Mouse (Mus musculus) embryonic facial prominence, embryonic 14.5 days (tissue): ENCODE results near the gene Slc16a6. TPM values are rescaled to one million over a fixed set of nuclear protein-coding genes. Genes with fewer than 3 reads are reported as not detected.

ENCODE experiments used
- ATAC-seq: fragments of 200-750 bp; cut with Nextera tagmentation; 2 replicates; pipeline ENCODE4 v1.8.0; 2017; ENCODE audit warnings: low read depth, moderate number of reproducible peaks, moderate TSS enrichment
- DNase-seq: peaks from one replicate; pipeline ENCODE4 v3.0.0-alpha.2; 2015; ENCODE audit warnings: low spot score
- H3K27ac ChIP-seq: fragments of 300-500 bp; sonication (generic); replicated peaks from 2 replicates; pipeline ENCODE4 v1.5.1; 2014; ENCODE audit warnings: low read depth, mild to moderate bottlenecking, low read length, moderate library complexity
- H3K27me3 ChIP-seq: fragments of 300-500 bp; sonication (generic); replicated peaks from 2 replicates; pipeline ENCODE4 v1.6.1; 2014; ENCODE audit warnings: low read length; ENCODE audit not compliant: control insufficient read depth, insufficient read depth
- H3K36me3 ChIP-seq: fragments of 300-500 bp; sonication (generic); 2 replicates; pipeline ENCODE4 v1.6.1; 2014; ENCODE audit warnings: low read length, mixed read lengths; ENCODE audit not compliant: control insufficient read depth, insufficient read depth
- H3K4me1 ChIP-seq: fragments of 300-500 bp; sonication (generic); 2 replicates; pipeline ENCODE4 v1.6.1; 2014; ENCODE audit warnings: antibody characterized with exemption, low read length; ENCODE audit not compliant: control insufficient read depth, insufficient read depth
- H3K4me2 ChIP-seq: fragments of 300-500 bp; sonication (generic); 2 replicates; pipeline ENCODE4 v1.6.1; 2014; ENCODE audit warnings: low read depth, mild to moderate bottlenecking, low read length, moderate library complexity, mixed read lengths
- H3K4me3 ChIP-seq: fragments of 300-500 bp; sonication (generic); 2 replicates; pipeline ENCODE4 v1.5.1; 2014; ENCODE audit warnings: low read depth, mild to moderate bottlenecking, low read length
- H3K9ac ChIP-seq: fragments of 300-500 bp; sonication (generic); 2 replicates; pipeline ENCODE4 v1.6.1; 2014; ENCODE audit warnings: low read depth, mild to moderate bottlenecking, low read length, moderate library complexity, mixed read lengths
- H3K9me3 ChIP-seq: fragments of 300-500 bp; sonication (generic); 2 replicates; pipeline ENCODE4 v1.6.1; 2016; ENCODE audit warnings: low read length; ENCODE audit not compliant: control insufficient read depth
- WGBS: fragments of 180-500 bp; shearing (Covaris S2); extraction: QIAGEN DNeasy Blood & Tissue Kit; methylation state at CpG from one replicate; pipeline ENCODE4 v1.1.7; 2014; 5-methylcytosine and 5-hydroxymethylcytosine counted together
- polyA plus RNA-seq: library from polyadenylated mRNA; unstranded; fragments of >200 nt; fragmentation: Nextera tagmentation; extraction: Ambion mirVana; gene quantifications from 2 replicates; pipeline ENCODE4 v1.2.1, GENCODE M21; 2014

The Slc16a6 gene
- polyA plus RNA-seq, 1 experiment from 2014 or later = 5.6 TPM

- Histone ChIP-seq H3K9me3 (no peaks in the 10 kb centered on the region), H3K4me2 (no peak overlapping the region), H3K27ac (no peak overlapping the region), H3K4me3 (no peak overlapping the region), H3K36me3 (no peaks in the 10 kb centered on the region), H3K9ac (no peak overlapping the region), H3K27me3 (no peaks in the 10 kb centered on the region), H3K4me1 (no peaks in the 10 kb centered on the region; the same call in 1 of the 2 replicates)
- ATAC-seq = no peak
- WGBS = 47% methylated on average over 7 of the region's 7 CpGs
- no peak for DNase-seq
Observed at GRCm38 (mm10) chr11:109444600-109444999, 28.8 kb downstream of the Slc16a6 start.

- 93% methylated on average over 8 of the region's 8 CpGs for WGBS
Observed at GRCm38 (mm10) chr11:109443468-109444263, 29.7 kb downstream of the Slc16a6 start.

GRCm38 (mm10) chr11:109442166-109442730 lies 31.1 kb downstream of the Slc16a6 start:
- Histone ChIP-seq H3K4me1 (no peaks in the 10 kb centered on the region; the same call in 1 of the 2 replicates), H3K27ac (no peak overlapping the region), H3K27me3 (no peaks in the 10 kb centered on the region), H3K36me3 (peaks cover 8% of the 10 kb centered on the region), H3K4me3 (no peak overlapping the region), H3K9ac (no peak overlapping the region), H3K4me2 (no peak overlapping the region), H3K9me3 (no peaks in the 10 kb centered on the region)
- peak; percentile 15; the same call in 1 of the 2 replicates for ATAC-seq
- DNase-seq = peak; percentile 76
- 23% methylated on average over 5 of the region's 5 CpGs for WGBS

More at GRCm38 (mm10) chr11:109443468-109444263, 29.7 kb downstream of the Slc16a6 start:
- H3K4me1 ChIP-seq = no peaks in the 10 kb centered on the region; the same call in 1 of the 2 replicates
- H3K4me3 ChIP-seq = no peak overlapping the region
- H3K9ac ChIP-seq = no peak overlapping the region
- DNase-seq (no peak), ATAC-seq (no peak)
- H3K4me2 ChIP-seq = no peak overlapping the region
- no peaks in the 10 kb centered on the region for H3K9me3 ChIP-seq
- H3K36me3 ChIP-seq = no peaks in the 10 kb centered on the region
- H3K27me3 ChIP-seq = no peaks in the 10 kb centered on the region
- H3K27ac ChIP-seq = no peak overlapping the region

- DNase-seq (peak; percentile 22), ATAC-seq (no peak)
- no peak overlapping the region for H3K27ac ChIP-seq
- no peaks in the 10 kb centered on the region for H3K27me3 ChIP-seq
- WGBS = 66% methylated on average over 3 of the region's 3 CpGs
- H3K4me2 ChIP-seq = no peak overlapping the region
- peaks cover 19% of the 10 kb centered on the region for H3K36me3 ChIP-seq
- no peaks in the 10 kb centered on the region; the same call in 1 of the 2 replicates for H3K4me1 ChIP-seq
- H3K9ac ChIP-seq = no peak overlapping the region
- no peaks in the 10 kb centered on the region for H3K9me3 ChIP-seq
- H3K4me3 ChIP-seq = no peak overlapping the region
Observed at GRCm38 (mm10) chr11:109441119-109441518, 32.3 kb downstream of the Slc16a6 start.

GRCm38 (mm10) chr11:109440641-109441040 lies 32.8 kb downstream of the Slc16a6 start:
- Histone ChIP-seq H3K27ac (no peak overlapping the region), H3K9ac (peak overlapping the region; percentile 62; the same call in 1 of the 2 replicates), H3K9me3 (no peaks in the 10 kb centered on the region), H3K36me3 (peaks cover 24% of the 10 kb centered on the region), H3K4me1 (no peaks in the 10 kb centered on the region; the same call in 1 of the 2 replicates), H3K27me3 (no peaks in the 10 kb centered on the region), H3K4me2 (peak overlapping the region; percentile 71), H3K4me3 (peak overlapping the region; percentile 42)
- no peak for ATAC-seq
- DNase-seq = no peak
- WGBS = 54% methylated on average over 4 of the region's 4 CpGs

- peak overlapping the region; percentile 71 for H3K4me2 ChIP-seq
- peak overlapping the region; percentile 42 for H3K4me3 ChIP-seq
- DNase-seq = peak; percentile 85
- H3K9me3 ChIP-seq = no peaks in the 10 kb centered on the region
- H3K36me3 ChIP-seq = peaks cover 31% of the 10 kb centered on the region
- no peaks in the 10 kb centered on the region for H3K27me3 ChIP-seq
- H3K27ac ChIP-seq = peak overlapping the region; percentile 16; the same call in 1 of the 2 replicates
- peak overlapping the region; percentile 62 for H3K9ac ChIP-seq
- peak; percentile 70 for ATAC-seq
- H3K4me1 ChIP-seq = no peaks in the 10 kb centered on the region; the same call in 1 of the 2 replicates
- WGBS = 1% methylated on average over 31 of the region's 32 CpGs
Observed at GRCm38 (mm10) chr11:109439829-109440340, 33.5 kb downstream of the Slc16a6 start.

GRCm38 (mm10) chr11:109439209-109439608 lies 34.2 kb downstream of the Slc16a6 start:
- H3K27me3 ChIP-seq = no peaks in the 10 kb centered on the region
- peak overlapping the region; percentile 71 for H3K4me2 ChIP-seq
- no peak overlapping the region for H3K27ac ChIP-seq
- peak; percentile 6; the same call in 1 of the 2 replicates for ATAC-seq
- H3K36me3 ChIP-seq = peaks cover 38% of the 10 kb centered on the region
- H3K4me1 ChIP-seq = no peaks in the 10 kb centered on the region; the same call in 1 of the 2 replicates
- H3K9ac ChIP-seq = peak overlapping the region; percentile 62; the same call in 1 of the 2 replicates
- H3K4me3 ChIP-seq = no peak overlapping the region
- peak; percentile 32 for DNase-seq
- WGBS = 11% methylated on average over 5 of the region's 5 CpGs
- no peaks in the 10 kb centered on the region for H3K9me3 ChIP-seq

GRCm38 (mm10) chr11:109436889-109437288 lies 36.5 kb downstream of the Slc16a6 start:
- Histone ChIP-seq H3K27ac (no peak overlapping the region), H3K4me3 (no peak overlapping the region), H3K4me1 (no peaks in the 10 kb centered on the region; the same call in 1 of the 2 replicates), H3K36me3 (peaks cover 55% of the 10 kb centered on the region), H3K9me3 (no peaks in the 10 kb centered on the region), H3K4me2 (no peak overlapping the region), H3K27me3 (no peaks in the 10 kb centered on the region), H3K9ac (no peak overlapping the region)
- DNase-seq (no peak), ATAC-seq (no peak)
- 58% methylated on average over 7 of the region's 8 CpGs for WGBS
